Mouse (Mus musculus) small intestine, adult 10 weeks (tissue): ENCODE measurements around the gene Arl16. TPM values are rescaled to one million over a fixed set of nuclear protein-coding genes. Genes with fewer than 3 reads are reported as not detected.

Source experiments
- polyA plus RNA-seq: library from polyadenylated mRNA; stranded (reverse); fragments of 350-450 nt; fragmentation: Illumina TruSeq; extraction: RNeasy Lipid Tissue Mini Kit (QIAGEN cat#74804); gene quantifications from one replicate; pipeline ENCODE4 v1.2.3, GENCODE M21; 2014; ENCODE audit warnings: low replicate concordance

Arl16 gene
- 5.3 TPM for polyA plus RNA-seq

DNA sequence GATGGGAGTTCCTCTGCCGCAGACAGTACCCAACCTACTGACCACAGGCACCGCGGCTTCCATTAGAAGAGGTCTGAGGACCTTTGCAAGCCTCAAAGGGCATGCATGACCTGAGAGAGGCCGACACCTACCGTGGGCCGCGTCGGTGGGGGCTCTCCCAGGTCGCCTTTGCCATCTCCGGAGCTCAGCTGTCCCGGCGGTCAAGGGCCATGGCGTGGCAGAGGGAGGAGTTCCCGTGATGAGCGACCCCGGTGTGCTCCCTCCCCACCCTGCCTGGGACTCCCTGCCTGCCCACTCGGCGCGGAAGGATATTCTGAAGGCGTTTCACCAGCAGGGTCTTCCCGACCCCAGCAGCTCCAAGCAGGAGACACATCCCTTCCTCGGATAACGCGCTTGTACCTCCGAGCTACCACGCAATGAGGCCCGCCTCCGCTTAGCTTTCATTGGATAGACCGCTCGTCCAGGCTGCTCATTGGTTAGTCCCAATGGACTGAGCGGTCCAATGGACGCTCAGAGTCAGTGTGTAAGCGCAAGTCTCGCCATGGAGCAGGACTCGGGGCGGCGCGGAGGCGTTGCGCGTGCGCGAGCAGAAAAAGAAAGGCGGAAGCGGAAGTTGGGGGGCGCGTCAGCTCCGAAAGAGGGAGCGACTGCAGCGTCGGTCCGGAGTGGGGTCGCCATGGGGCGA lies at the start of gene Arl16:
Arl16 (minus strand) TSS at position 557 of the 685 bp plus-strand sequence.

DNA sequence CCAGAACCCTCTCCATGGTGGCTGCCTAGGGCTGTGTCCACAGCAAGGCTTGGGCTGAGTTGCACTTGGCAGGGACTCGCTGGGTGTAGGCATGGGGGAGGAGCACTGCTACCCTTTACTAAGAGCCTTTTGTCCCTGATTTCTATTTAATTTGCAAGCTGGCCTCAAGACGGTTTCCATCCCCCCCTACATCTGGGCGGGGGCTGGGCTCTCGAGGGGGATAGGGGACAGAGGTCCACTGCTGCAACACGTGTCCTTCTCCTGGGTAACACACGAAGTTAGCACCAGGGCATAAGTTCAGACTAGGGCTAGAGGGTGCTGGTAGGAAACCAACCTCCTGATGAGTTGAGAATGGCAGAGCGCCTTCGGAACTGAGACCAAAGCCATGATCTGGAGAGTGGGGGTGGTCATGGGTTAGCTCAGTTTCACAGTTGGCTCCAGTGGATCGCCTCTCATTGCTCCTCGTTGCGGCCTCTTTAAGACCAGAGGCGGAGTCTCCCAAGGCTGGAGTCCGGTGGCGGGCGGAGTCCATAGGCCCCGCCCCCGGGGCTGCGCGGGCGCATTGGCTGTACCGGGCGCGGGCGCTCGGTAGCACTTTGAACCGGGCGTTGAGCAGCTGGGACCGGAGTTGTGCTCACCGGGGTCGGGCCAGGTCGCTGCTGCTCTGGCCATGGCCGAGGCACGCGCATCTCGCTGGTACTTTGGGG lies 24.1 kb upstream of the Arl16 start, which contains the start of gene Slc25a10:
Slc25a10 (plus strand) TSS at position 524 of the 707 bp plus-strand sequence.

DNA sequence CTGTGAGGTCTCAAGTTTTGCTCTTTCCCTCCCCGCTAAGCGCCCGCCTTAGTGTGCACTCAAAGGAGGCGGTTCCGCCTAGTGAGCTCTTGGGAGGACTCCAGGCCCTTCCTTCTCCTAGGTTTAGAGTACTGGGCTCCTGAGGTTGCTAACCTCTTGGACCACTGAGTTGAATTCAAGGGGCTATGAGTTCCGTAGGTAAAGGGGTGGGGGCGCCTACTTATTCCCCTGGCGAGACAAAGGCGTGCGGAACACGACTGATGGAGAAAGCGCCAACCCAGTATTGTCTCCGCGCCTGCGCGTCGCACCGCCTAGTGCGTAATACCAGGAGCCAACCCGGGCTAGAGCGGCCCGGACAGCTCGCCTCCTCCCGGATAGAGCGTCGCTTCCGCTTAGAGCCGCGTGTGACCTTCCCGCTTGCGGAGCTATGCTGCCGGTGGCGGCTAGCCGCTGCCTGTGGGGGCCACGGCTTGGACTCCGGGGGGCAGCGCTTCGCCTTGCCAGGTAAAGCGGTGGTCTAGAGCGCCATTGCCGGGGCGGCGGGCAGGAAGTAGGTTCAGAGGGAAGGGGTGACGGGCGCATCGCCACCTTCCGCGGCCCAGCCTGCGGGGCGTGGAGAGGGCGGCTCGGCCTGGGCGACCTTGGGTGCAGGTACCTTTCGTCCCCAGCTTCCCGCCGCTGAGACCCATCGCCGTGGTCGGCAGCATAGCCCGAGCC lies 17.0 kb upstream of the Arl16 start, which contains the start of gene Mrpl12:
Mrpl12 (plus strand) TSS at position 349 of the 717 bp plus-strand sequence.

DNA sequence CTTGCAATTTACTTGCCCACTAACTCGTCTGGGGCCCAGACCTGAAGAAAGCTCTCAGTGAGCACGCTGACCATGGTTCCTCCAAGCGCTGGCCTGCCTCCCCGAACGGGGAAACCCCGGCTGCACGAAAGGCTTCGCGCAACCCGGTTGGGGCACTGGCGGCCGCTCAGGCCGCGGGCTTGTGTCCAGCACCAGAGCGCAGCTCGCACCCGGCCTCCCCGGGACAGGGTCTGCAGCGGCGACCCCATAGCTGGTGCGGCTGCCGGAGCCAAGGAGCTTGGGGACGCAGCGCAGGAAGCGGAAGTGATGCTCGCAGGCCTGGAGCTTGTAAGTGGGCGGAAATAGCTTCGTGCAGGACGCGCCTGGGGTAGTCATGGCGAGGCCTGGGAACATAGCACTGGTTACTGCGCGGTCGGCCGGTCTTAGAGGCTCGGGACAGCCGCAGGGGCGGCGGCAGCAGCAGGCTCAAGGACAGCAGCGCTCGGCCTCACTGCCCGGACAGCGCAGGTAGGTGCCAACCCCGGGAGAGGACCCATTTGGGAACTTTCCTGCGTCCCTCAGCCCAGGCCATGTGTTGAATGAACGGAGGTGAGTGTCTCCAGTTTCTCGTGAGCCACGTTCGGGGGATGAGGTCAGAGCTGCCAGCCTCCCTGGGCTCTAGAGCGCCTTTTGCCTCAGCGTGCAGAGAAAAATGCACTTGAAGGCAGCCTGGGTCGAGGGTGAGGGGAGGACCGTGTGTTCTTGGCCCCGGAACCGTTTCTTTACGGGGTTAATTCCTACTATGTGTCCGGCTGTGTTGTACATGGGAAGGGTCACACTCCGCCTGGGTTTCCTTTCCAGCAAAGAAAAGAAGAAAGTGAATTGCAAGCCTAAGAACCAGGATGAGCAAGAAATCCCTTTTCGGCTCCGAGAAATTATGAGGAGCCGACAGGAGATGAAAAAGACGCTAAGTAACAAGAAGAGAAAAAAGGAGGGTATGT lies 9.3 kb downstream of the Arl16 start, which contains the start of the genes Oxld1 and Ccdc137:
Oxld1 (minus strand) TSS at position 297 of the 980 bp plus-strand sequence.
Ccdc137 (plus strand) TSS at position 344 of the 980 bp plus-strand sequence.

DNA sequence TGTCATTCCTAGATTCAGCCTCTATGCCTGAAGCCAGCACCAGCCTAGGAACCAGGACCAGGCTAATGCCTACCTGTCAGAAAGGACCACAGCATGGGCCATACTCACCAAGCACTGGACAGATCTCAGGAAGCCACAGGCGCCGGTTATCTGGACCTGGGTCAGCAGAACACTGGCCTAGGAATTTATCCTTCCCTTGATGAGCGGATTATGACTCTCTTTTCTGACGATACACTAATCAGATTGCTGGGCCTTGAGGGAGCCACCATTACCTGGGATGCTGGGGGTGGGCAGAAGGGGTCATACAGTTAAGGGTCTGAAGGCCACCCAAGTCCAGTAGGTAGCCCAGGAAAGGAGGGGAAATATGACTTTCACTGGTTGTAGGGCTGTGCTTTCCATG lies 14.1 kb downstream of the Arl16 start, which contains the start of gene Pde6g:
Pde6g (minus strand) TSS at position 195 of the 400 bp plus-strand sequence.

DNA sequence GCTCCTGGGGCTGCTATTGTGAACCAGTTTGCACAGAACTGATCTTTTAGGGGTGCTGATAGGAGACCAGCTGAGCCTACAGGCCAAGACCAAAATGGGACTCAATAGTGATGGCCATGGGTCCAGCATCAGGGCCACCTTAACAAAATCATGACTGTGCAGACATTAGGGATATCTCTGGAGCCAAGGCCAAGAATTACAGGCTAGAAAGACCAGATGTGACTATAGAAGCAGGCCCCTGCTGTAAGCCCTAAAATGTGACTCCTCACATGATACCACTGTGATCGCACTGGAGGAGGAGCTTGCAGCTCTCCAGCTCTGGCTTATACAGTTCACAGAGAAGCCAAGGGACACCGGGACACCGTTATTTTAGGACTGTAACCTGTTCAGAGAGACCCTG lies 25.1 kb downstream of the Arl16 start, which contains the start of gene Tspan10:
Tspan10 (plus strand) TSS at position 301 of the 400 bp plus-strand sequence.

DNA sequence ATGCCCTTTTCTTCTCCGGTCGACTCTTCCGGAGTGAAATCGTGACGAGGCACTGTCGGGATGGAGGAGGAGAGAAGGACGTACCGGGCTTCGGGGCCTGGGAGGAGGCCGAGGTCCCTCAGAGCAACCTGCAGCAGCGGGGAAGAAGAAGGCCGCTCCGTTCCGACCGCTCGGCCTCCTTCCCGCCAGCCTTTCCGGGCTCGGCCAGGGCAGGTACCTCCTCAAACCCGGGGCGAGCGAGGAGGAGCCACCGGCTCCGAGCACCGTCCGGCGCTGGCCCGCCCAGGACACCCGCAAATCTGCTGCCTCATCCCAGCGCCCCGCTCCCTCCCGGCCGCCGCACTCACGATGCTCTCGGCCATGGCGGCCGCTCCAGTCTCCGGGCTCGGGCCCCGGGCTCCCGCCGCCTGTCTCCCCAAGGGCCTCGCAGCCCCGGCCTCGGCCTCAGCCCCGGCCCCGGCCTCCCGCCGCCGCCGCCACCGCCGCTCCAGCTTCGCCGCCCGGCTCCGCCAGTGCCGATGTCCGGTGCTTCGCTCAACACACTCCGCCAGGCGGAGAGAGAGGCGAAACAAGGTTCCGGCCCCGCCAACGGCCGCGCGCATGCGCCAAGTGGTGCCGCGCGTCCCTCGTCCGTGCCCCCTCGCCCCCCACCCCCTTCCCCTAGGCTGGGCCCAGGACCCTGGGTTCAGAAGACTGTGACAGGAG lies 30.1 kb downstream of the Arl16 start, which contains the start of gene Nploc4:
Nploc4 (minus strand) TSS at position 557 of the 705 bp plus-strand sequence.

Other genes starting within 250 kb of the Arl16 start
- 0.89 TPM for gene Bahcc1, start 234.7 kb downstream of the Arl16 start, polyA plus RNA-seq
- 737 TPM for gene Actg1, start 119.1 kb downstream of the Arl16 start, polyA plus RNA-seq
- not detected for gene Fscn2, start 106.1 kb downstream of the Arl16 start, polyA plus RNA-seq
- gene Faap100, start 88.8 kb downstream of the Arl16 start, polyA plus RNA-seq, result 0.19 TPM
- gene Nploc4, start 29.9 kb downstream of the Arl16 start, polyA plus RNA-seq, result 10.0 TPM
- gene Tspan10, start 25.0 kb downstream of the Arl16 start, polyA plus RNA-seq, result not detected
- not detected for gene Pde6g, start 14.1 kb downstream of the Arl16 start, polyA plus RNA-seq
- gene Oxld1, start 9.5 kb downstream of the Arl16 start, polyA plus RNA-seq, result not detected
- 6.7 TPM for gene Ccdc137, start 9.5 kb downstream of the Arl16 start, polyA plus RNA-seq
- 1.6 TPM for gene Mrpl12, start 17.0 kb upstream of the Arl16 start, polyA plus RNA-seq
- 1.6 TPM for gene Slc25a10, start 24.2 kb upstream of the Arl16 start, polyA plus RNA-seq
- not detected for gene Gcgr, start 63.1 kb upstream of the Arl16 start, polyA plus RNA-seq
- gene Mcrip1, start 82.1 kb upstream of the Arl16 start, polyA plus RNA-seq, result not detected
- gene Ppp1r27, start 83.5 kb upstream of the Arl16 start, polyA plus RNA-seq, result not detected
- 728 TPM for gene P4hb, start 105.6 kb upstream of the Arl16 start, polyA plus RNA-seq
- 24.2 TPM for gene Arhgdia, start 114.0 kb upstream of the Arl16 start, polyA plus RNA-seq
- gene Alyref, start 130.8 kb upstream of the Arl16 start, polyA plus RNA-seq, result 18.5 TPM
- gene Anapc11, start 130.8 kb upstream of the Arl16 start, polyA plus RNA-seq, result 8.2 TPM
- gene Npb, start 140.9 kb upstream of the Arl16 start, polyA plus RNA-seq, result not detected
- gene Pcyt2, start 150.3 kb upstream of the Arl16 start, polyA plus RNA-seq, result 28.6 TPM
- gene Sirt7, start 157.6 kb upstream of the Arl16 start, polyA plus RNA-seq, result 9.2 TPM
- gene Mafg, start 166.0 kb upstream of the Arl16 start, polyA plus RNA-seq, result 10.0 TPM
- gene Pycr1, start 176.2 kb upstream of the Arl16 start, polyA plus RNA-seq, result 1.4 TPM
- not detected for gene Myadml2, start 180.6 kb upstream of the Arl16 start, polyA plus RNA-seq
- not detected for gene Notum, start 193.6 kb upstream of the Arl16 start, polyA plus RNA-seq
- gene Aspscr1, start 205.4 kb upstream of the Arl16 start, polyA plus RNA-seq, result 3.6 TPM
- not detected for gene Cenpx, start 246.1 kb upstream of the Arl16 start, polyA plus RNA-seq
- gene Lrrc45, start 246.3 kb upstream of the Arl16 start, polyA plus RNA-seq, result 0.33 TPM